Mouse (Mus musculus): ENCODE results near the gene Pkhd1. TPM values are rescaled to one million over a fixed set of nuclear protein-coding genes. Genes with fewer than 3 reads are reported as not detected.

The Pkhd1 gene
- 0.13 TPM in 1 of 2 replicates, not detected in the other for polyA plus RNA-seq (2012; rRNA removed)

GRCm38 (mm10) chr1:20617849-20618530, at the start of gene Pkhd1:
Pkhd1 (minus strand) TSS chr1:20618064.

Other genes with a start within 250 kb of the Pkhd1 start
- not detected in 2 replicates for gene Il17a, start 112.8 kb upstream of the Pkhd1 start, polyA plus RNA-seq (2012; rRNA removed)
- gene Il17f, start 172.6 kb upstream of the Pkhd1 start, polyA plus RNA-seq (2012; rRNA removed), result 0.25 and 0.29 TPM in 2 replicates
- 42.4 and 43.3 TPM in 2 replicates for gene Mcm3, start 202.2 kb upstream of the Pkhd1 start, polyA plus RNA-seq (2012; rRNA removed)